Mouse (Mus musculus) layer of hippocampus, adult 8-10 months (tissue): Measurements from ENCODE around the gene BC080695. TPM values are rescaled to one million over a fixed set of nuclear protein-coding genes. Genes with fewer than 3 reads are reported as not detected.
"Not testable (repeated sequence)": the region's sequence is repeated elsewhere in the genome, so short reads cannot be mapped to it uniquely, and the experiment has no call there.

Experiments
- DNase-seq, 2 experiments: peaks; one replicate each; pipeline ENCODE4 v3.0.0; 2022; ENCODE audit warnings: low spot score in 2 of 2
- total RNA-seq, 4 experiments: library from RNA; stranded (reverse); gene quantifications; 2 replicates each; pipeline ENCODE4 v1.2.4; 2022

The BC080695 gene
- not detected for total RNA-seq

DNA sequence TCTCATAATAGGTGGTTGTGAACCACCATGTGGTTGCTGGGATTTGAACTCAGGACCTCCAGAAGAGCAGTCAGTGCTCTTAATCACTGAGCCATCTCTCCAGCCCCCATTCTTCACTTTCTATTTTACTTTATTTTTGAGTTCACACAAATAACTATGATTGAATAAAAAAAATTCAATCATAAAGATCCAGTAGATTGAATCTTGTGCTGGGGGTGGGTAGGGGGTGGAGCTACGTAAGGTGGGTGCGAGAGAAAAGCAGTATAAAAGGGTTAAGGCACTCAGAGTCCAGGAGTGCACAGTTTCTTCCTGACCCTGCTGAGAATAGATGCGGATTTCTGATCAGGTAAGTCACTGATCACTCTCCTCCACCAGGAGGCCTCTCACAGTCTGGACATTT lies at the start of gene BC080695, which contains the start of gene Gm13057:
Gene BC080695, plus strand, starts transcription at position 301 of the 400 bp plus-strand sequence.
Gene Gm13057, plus strand, starts transcription at position 310 of the 400 bp plus-strand sequence.
- not testable (repeated sequence) for DNase-seq

DNA sequence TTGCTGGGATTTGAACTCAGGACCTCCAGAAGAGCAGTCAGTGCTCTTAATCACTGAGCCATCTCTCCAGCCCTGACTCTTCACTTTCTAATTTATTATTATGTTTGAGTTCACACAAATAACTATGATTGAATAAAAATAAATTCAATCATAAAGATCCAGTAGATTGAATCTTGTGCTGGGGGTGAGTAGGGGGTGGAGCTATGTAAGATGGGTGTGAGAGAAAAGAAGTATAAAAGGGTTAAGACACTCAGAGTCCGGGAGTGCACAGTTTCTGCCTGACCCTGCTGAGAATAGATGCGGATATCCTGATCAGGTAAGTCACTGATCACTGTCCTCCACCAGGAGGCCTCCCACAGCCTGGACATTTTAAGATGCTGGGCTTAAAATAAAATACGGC lies 40.5 kb upstream of the BC080695 start, which contains the start of gene Gm13043:
Gene Gm13043, plus strand, starts transcription at position 301 of the 400 bp plus-strand sequence.
- DNase-seq: no peak

DNA sequence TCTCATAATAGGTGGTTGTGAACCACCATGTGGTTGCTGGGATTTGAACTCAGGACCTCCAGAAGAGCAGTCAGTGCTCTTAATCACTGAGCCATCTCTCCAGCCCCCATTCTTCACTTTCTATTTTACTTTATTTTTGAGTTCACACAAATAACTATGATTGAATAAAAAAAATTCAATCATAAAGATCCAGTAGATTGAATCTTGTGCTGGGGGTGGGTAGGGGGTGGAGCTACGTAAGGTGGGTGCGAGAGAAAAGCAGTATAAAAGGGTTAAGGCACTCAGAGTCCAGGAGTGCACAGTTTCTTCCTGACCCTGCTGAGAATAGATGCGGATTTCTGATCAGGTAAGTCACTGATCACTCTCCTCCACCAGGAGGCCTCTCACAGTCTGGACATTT lies 15.8 kb upstream of the BC080695 start, which contains the start of gene Gm13040:
Gene Gm13040, plus strand, starts transcription at position 301 of the 400 bp plus-strand sequence.
- DNase-seq: not testable (repeated sequence)

DNA sequence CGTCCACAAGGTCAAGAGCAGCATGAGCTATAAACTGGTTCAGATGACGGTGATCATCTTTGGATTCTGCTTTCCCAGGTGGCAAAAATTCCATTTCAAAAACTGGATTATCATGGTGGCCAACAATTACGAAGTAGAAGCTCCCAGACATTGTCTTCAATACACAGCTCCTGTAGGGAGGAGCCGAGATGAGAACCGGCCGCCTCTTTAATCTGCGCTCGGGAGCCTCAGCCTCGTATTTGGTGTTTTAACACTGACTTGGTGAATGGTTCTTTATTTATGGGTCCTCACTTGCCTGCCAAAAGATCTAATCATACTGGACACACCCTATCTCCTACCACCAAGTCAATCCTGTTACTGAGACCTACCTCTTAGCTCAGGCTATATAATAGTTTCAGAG lies 60.4 kb downstream of the BC080695 start:
- not testable (repeated sequence) for DNase-seq

DNA sequence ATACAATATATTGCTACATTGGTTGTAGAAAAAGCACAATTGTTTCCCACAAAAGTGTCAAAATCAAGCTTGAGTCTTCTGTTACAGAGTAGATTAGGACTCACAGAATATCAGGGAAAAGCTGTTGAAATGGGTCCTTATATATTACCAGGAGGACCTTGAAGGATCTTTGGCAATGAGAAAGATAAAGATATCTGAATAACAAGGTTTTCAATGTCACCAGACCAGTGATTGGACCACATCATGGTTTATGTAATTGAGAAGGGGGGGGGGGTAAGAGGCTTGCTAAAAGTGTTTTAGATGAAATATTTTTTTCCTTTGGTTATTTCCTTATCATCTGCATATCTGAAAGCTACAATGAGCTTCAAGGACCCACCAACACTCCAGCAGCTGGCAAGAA lies 63.2 kb downstream of the BC080695 start, which contains the start of gene Gm13083:
Gene Gm13083, plus strand, starts transcription at position 301 of the 400 bp plus-strand sequence.
- DNase-seq: not testable (repeated sequence)

DNA sequence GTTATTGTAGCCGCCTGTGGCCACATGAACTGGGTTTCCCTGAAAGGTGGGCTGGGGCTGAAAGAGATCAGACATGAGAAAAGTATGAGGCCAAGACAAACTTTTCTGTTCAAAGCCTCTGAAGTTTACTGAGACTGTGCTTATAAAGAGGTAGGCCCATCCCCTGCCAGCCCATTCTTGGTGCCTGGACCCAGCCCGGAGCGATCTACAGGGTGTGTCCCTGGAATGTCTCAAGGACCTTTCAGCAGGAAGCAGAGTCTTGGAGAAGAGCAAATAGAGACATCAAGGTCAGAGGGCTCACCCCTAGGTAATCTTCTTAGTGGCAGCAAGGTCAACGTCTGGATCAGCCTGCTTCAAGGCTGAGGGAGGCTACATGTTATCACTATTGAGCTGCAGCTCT lies 66.6 kb downstream of the BC080695 start:
- not testable (repeated sequence) for DNase-seq

Other genes starting within 250 kb of the BC080695 start
- 1 to 10 TPM in 2 of 4 experiments, under 1 TPM in 2; 0.78 to 1.5 (median 1.1) TPM for gene Lrrc38, start 201.9 kb upstream of the BC080695 start, total RNA-seq
- gene Pramel1, start 157.3 kb upstream of the BC080695 start, total RNA-seq: not detected
- 10 to 100 TPM in 3 of 4 experiments, 1 to 10 TPM in 1; 9.3 to 16.9 (median 12.8) TPM for gene Pramef8, start 139.3 kb upstream of the BC080695 start, total RNA-seq
- not detected for gene Oog4, start 101.4 kb upstream of the BC080695 start, total RNA-seq
- gene Gm13043, start 40.4 kb upstream of the BC080695 start, total RNA-seq: not detected
- gene Gm13040, start 15.7 kb upstream of the BC080695 start, total RNA-seq: not detected
- gene Gm13057, start within 50 bp of the BC080695 start, total RNA-seq: not detected
- not detected for gene Gm13083, start 63.3 kb downstream of the BC080695 start, total RNA-seq
- not detected for gene Gm13088, start 105.5 kb downstream of the BC080695 start, total RNA-seq
- not detected for gene Gm13089, start 151.0 kb downstream of the BC080695 start, total RNA-seq
- gene Gm13078, start 167.8 kb downstream of the BC080695 start, total RNA-seq: not detected
- not detected for gene Gm13023, start 237.7 kb downstream of the BC080695 start, total RNA-seq